12 mouse cellular contexts compared by ENCODE assay signal in genomic region chr9:41070761-41071181, GRCm38 (mm10).
A peak's percentile ranks its signal among the peaks of the same experiment; 100 is the strongest.
DNase-seq lines count a peak whose midpoint lies in the region; ATAC-seq and TF ChIP-seq lines count a peak whose summit lies in the region.
"Had no signal": no experiment of that assay in that cellular context is flagged by ENCODE, and none has a peak within 500 bp of the region (broad histone marks: within the 10 kb centered on the region; RNA-seq: fewer than 3 reads in every experiment).

No protein-coding gene starts in this region.

- ATAC-seq in liver, embryonic 11.5 days (replicated peaks; ENCODE audit: low FRiP score), result no peak
- ATAC-seq: forebrain, embryonic 14.5 days had no signal

- H3K27me3 ChIP-seq in liver, embryonic 11.5 days (replicated peaks; ENCODE audit: control insufficient read depth, insufficient read depth, low read length), result no peaks in the 10 kb centered on the region
- no peaks in the 10 kb centered on the region for H3K27me3 ChIP-seq in spleen, adult 2 months (ENCODE audit: control insufficient read depth, insufficient read depth, low read length)
- H3K27me3 ChIP-seq: stomach, embryonic 15.5 days had no signal

- no peak overlapping the region for H3K9ac ChIP-seq in liver, embryonic 11.5 days (ENCODE audit: low read depth, low read length)
- H3K9ac ChIP-seq: stomach, embryonic 15.5 days had no signal

- no peaks in the 10 kb centered on the region for H3K36me3 ChIP-seq in liver, embryonic 11.5 days (ENCODE audit: control insufficient read depth, insufficient read depth, low read length)
- no peaks in the 10 kb centered on the region for H3K36me3 ChIP-seq in spleen, adult 2 months (ENCODE audit: control insufficient read depth, insufficient read depth, low read length)
- H3K36me3 ChIP-seq: stomach, embryonic 15.5 days had no signal

- H3K4me2 ChIP-seq in liver, embryonic 11.5 days, result no peak overlapping the region
- H3K4me2 ChIP-seq: midbrain, embryonic 11.5 days; stomach, embryonic 15.5 days had no signal

- H3K4me1 ChIP-seq in liver, embryonic 11.5 days (replicated peaks; ENCODE audit: control insufficient read depth, insufficient read depth, low read length), result peaks cover 69% of the 10 kb centered on the region
- H3K4me1 ChIP-seq in spleen, adult 2 months (ENCODE audit: control insufficient read depth, insufficient read depth, insufficient read length), result peaks cover 26% of the 10 kb centered on the region; the same call in 1 of the 2 replicates
- H3K4me1 ChIP-seq: stomach, embryonic 15.5 days had no signal

- intact Hi-C loops in gastrocnemius, postnatal 14 days (cut with DNase I; ENCODE audit: low total_unique reads), result no loop called here

- WGBS in liver, embryonic 11.5 days, result 27% methylated on average over 5 of the region's 5 CpGs
- 7% methylated on average over 5 of the region's 5 CpGs for WGBS in spleen, adult 2 months

- no peak overlapping the region for H3K4me3 ChIP-seq in liver, embryonic 11.5 days (ENCODE audit: low read depth, low read length)
- H3K4me3 ChIP-seq in spleen, adult 2 months (ENCODE audit: extremely low read depth, insufficient read depth, insufficient read length), result no peak overlapping the region
- H3K4me3 ChIP-seq: stomach, embryonic 15.5 days had no signal

- no peaks in the 10 kb centered on the region for H3K9me3 ChIP-seq in liver, embryonic 11.5 days (ENCODE audit: control insufficient read depth, low read length)
- H3K9me3 ChIP-seq: stomach, embryonic 15.5 days had no signal

- no peak for TF ChIP-seq POLR2A in spleen, adult 2 months (IDR thresholded peaks at IDR 0.05; ENCODE audit: low read depth, low read length)

- DNase-seq in embryo, embryonic 10 days (ENCODE audit: low spot score), result peak; percentile 33
- DNase-seq in embryo, embryonic 10.5 days (ENCODE audit: low spot score), result no peak
- DNase-seq in lung, adult 18-20 months, result peak; percentile 36 to 44
- DNase-seq in lung, postnatal 14 days, result no peak
- peak; percentile 48 for DNase-seq in liver, embryonic 11.5 days (ENCODE audit: low spot score)
- DNase-seq in spleen, adult 2 months (ENCODE audit: low read depth in 1 of 2, low spot score in 2 of 2), result peak in 1 of 2 experiments; percentile 30
- DNase-seq in gastrocnemius, postnatal 14 days, result no peak
- no peak for DNase-seq in layer of hippocampus, postnatal 25 days (ENCODE audit: extremely low spot score in 1 of 2, low spot score in 1 of 2)
- DNase-seq: kidney, adult 11 months had no signal

- H3K27ac ChIP-seq in liver, embryonic 11.5 days (ENCODE audit: low read depth, low read length), result 0 out of 2 replicates have a peak overlapping the region, but pooled peaks have one; percentile 36
- peak overlapping the region; percentile 38 for H3K27ac ChIP-seq in spleen, adult 2 months (ENCODE audit: insufficient read depth, low read length)
- H3K27ac ChIP-seq: stomach, embryonic 15.5 days had no signal

- no peak for TF ChIP-seq CTCF in spleen, adult 2 months (IDR thresholded peaks at IDR 0.05; ENCODE audit: extremely low read depth, insufficient read depth, insufficient read length, insufficient replicate concordance)

Comparison
In these comparisons a context has a peak if more than half of its experiments do, and no peak if none do; other contexts are left out.
1. DNase-seq: peak in embryo, embryonic 10 days (single experiment), lung, adult 18-20 months (2 of 2) and liver, embryonic 11.5 days (single experiment); none in embryo, embryonic 10.5 days (single experiment), lung, postnatal 14 days (single experiment), gastrocnemius, postnatal 14 days (single experiment) and layer of hippocampus, postnatal 25 days (0 of 2).